Mouse (Mus musculus) forebrain, embryonic 10.5 days (tissue): ENCODE results near the gene Rbms1. TPM values are rescaled to one million over a fixed set of nuclear protein-coding genes. Genes with fewer than 3 reads are reported as not detected.
A peak's percentile ranks its signal among the peaks of the same experiment; 100 is the strongest.

Experiments
- DNase-seq: peaks from one replicate; pipeline ENCODE4 v3.0.0-alpha.2; 2017; ENCODE audit warnings: low spot score; ENCODE audit errors: extremely low spot score
- H3K27ac ChIP-seq: fragments of 300-500 bp; sonication (generic); 2 replicates; pipeline ENCODE4 v1.5.1; 2016; ENCODE audit warnings: mild to moderate bottlenecking
- H3K27me3 ChIP-seq: fragments of 300-500 bp; sonication (generic); 2 replicates; pipeline ENCODE4 v1.6.1; 2016; ENCODE audit warnings: mild to moderate bottlenecking; ENCODE audit not compliant: poor library complexity, severe bottlenecking
- H3K36me3 ChIP-seq: fragments of 300-500 bp; sonication (generic); replicated peaks from 2 replicates; pipeline ENCODE4 v1.6.1; 2016; ENCODE audit warnings: mild to moderate bottlenecking, moderate library complexity
- H3K4me1 ChIP-seq: fragments of 300-500 bp; sonication (generic); 2 replicates; pipeline ENCODE4 v1.6.1; 2016
- H3K4me3 ChIP-seq: fragments of 300-500 bp; sonication (generic); 2 replicates; pipeline ENCODE4 v1.5.1; 2016; ENCODE audit warnings: mild to moderate bottlenecking, moderate library complexity
- H3K9me3 ChIP-seq: fragments of 300-500 bp; sonication (generic); 2 replicates; pipeline ENCODE4 v1.6.1; 2016; ENCODE audit warnings: mild to moderate bottlenecking, moderate library complexity
- WGBS: fragments of 180-500 bp; shearing (Covaris S2); methylation state at CpG from one replicate; pipeline ENCODE4 v1.1.7; 2016; 5-methylcytosine and 5-hydroxymethylcytosine counted together
- polyA plus RNA-seq: library from polyadenylated mRNA; unstranded; fragments of >200 nt; fragmentation: Nextera tagmentation; extraction: Ambion mirVana; gene quantifications from 2 replicates; pipeline ENCODE4 v1.2.1, GENCODE M21; 2016

Rbms1 gene
- polyA plus RNA-seq: 44.4 and 49.4 TPM in 2 replicates

- Histone ChIP-seq H3K27ac (peak within 1 kb of the TSS; percentile 89), H3K9me3 (no peaks in the 10 kb centered on the region), H3K4me1 (peaks cover 26% of the 10 kb centered on the region), H3K36me3 (no peaks in the 10 kb centered on the region), H3K4me3 (peak within 1 kb of the TSS; percentile 71), H3K27me3 (peaks cover 57% of the 10 kb centered on the region)
- WGBS: under 1% methylated on average over 49 of the region's 51 CpGs
- DNase-seq: peak; percentile 74
These were observed at the start of gene Rbms1 for GRCm38 (mm10) chr2:60962671-60963421. Gene Rbms1, minus strand, starts transcription at chr2:60963192.

GRCm38 (mm10) chr2:61012249-61012828 lies 49.3 kb upstream of the Rbms1 start:
- DNase-seq: no peak
- 19% methylated on average over 3 of the region's 3 CpGs for WGBS
- H3K36me3 ChIP-seq: no peaks in the 10 kb centered on the region
- H3K27me3 ChIP-seq: no peaks in the 10 kb centered on the region
- no peaks in the 10 kb centered on the region for H3K9me3 ChIP-seq
- peaks cover 12% of the 10 kb centered on the region for H3K4me1 ChIP-seq
- H3K4me3 ChIP-seq: no peak overlapping the region
- H3K27ac ChIP-seq: no peak overlapping the region

DNA sequence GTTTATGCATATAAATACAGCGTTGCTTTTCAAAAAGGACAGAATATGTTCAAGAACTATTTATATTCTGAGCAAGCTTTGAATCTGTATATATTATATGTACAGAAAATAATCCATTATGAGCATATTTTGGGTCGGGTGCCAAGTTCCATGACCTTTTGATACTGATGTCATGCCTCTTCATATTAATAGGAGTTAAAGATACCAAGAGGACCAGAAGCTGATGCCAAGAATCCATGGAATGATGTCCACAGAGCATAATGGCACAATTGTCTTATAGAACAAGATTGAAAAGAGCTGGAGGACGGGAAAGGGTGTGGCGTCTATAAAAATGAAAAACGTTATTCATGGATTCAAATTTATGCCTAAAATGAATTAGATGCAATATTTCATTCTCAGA lies 23.3 kb upstream of the Rbms1 start:
- Histone ChIP-seq H3K9me3 (no peaks in the 10 kb centered on the region), H3K4me1 (0 out of 2 replicates have a peak, but pooled peaks cover 3% of the 10 kb centered on the region), H3K4me3 (no peak overlapping the region), H3K27ac (no peak overlapping the region), H3K27me3 (no peaks in the 10 kb centered on the region), H3K36me3 (no peaks in the 10 kb centered on the region)
- 86% methylated on average over 5 of the region's 5 CpGs for WGBS
- DNase-seq: no peak

DNA sequence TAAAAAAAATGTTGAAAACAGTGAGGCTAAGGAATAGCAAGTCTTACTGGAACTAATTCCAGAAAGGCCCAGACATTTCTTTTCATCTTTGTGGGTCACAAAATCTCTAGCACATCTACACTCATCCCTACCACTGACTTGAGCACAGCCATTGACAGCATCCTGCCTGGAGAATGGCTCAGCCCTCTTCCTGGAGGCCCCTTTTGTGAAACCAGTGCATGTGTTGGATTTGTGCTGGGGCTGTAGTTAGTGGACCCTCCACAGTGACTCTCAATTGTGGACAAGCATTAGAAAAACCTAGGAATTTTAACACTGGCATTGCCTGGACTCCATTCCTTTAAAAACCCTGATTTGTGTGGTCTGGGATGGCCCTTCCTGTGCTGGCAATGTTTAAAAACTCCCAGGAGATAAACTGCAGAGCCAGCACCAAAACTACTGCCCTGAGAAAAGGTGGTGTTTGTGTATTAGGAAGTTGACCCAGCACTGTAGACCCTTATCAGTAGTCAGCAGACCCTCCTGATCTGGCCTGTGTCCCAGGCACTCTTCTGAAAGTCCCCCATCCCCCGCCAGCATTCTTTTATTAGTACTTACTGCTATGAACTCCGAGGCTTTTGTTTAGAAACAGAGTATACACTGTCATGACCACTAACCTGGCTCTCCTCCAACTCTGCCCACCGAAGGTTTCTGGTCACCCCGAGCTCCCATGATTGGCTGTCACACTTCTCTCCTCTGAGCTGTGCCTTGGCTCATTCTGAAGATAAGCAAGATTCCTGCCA lies 15.7 kb upstream of the Rbms1 start:
- Histone ChIP-seq H3K4me3 (no peak overlapping the region), H3K36me3 (no peaks in the 10 kb centered on the region), H3K27ac (no peak overlapping the region), H3K27me3 (no peaks in the 10 kb centered on the region), H3K4me1 (peaks cover 6% of the 10 kb centered on the region), H3K9me3 (no peaks in the 10 kb centered on the region)
- DNase-seq: no peak
- WGBS: 74% methylated on average over 4 of the region's 4 CpGs

- Histone ChIP-seq H3K27ac (no peak overlapping the region), H3K36me3 (no peaks in the 10 kb centered on the region), H3K4me3 (no peak overlapping the region), H3K9me3 (no peaks in the 10 kb centered on the region), H3K27me3 (no peaks in the 10 kb centered on the region), H3K4me1 (no peaks in the 10 kb centered on the region)
- WGBS: 76% methylated on average over 7 of the region's 7 CpGs
- no peak for DNase-seq
These were observed 9.3 kb upstream of the Rbms1 start for GRCm38 (mm10) chr2:60972189-60972814.

- WGBS: 17% methylated on average over 5 of the region's 5 CpGs
- H3K4me1 ChIP-seq: peaks cover 26% of the 10 kb centered on the region
- H3K36me3 ChIP-seq: no peaks in the 10 kb centered on the region
- H3K4me3 ChIP-seq: peak overlapping the region; percentile 71
- H3K27me3 ChIP-seq: peaks cover 57% of the 10 kb centered on the region
- H3K27ac ChIP-seq: peak overlapping the region; percentile 89
- no peak for DNase-seq
- no peaks in the 10 kb centered on the region for H3K9me3 ChIP-seq
These were observed 624 bp upstream of the Rbms1 start for GRCm38 (mm10) chr2:60963616-60964015.

GRCm38 (mm10) chr2:60962001-60962670 lies 856 bp downstream of the Rbms1 start:
- Histone ChIP-seq H3K36me3 (no peaks in the 10 kb centered on the region), H3K4me1 (peaks cover 26% of the 10 kb centered on the region), H3K27ac (peak overlapping the region; percentile 89), H3K4me3 (peak overlapping the region; percentile 71), H3K27me3 (peaks cover 57% of the 10 kb centered on the region), H3K9me3 (no peaks in the 10 kb centered on the region)
- WGBS: under 1% methylated on average over 47 of the region's 64 CpGs
- peak; percentile 69 for DNase-seq

GRCm38 (mm10) chr2:60961281-60961680 lies 1.7 kb downstream of the Rbms1 start:
- Histone ChIP-seq H3K9me3 (no peaks in the 10 kb centered on the region), H3K27me3 (peaks cover 57% of the 10 kb centered on the region), H3K4me3 (peak overlapping the region; percentile 71), H3K36me3 (no peaks in the 10 kb centered on the region), H3K27ac (peak overlapping the region; percentile 89; the same call in 1 of the 2 replicates), H3K4me1 (peaks cover 26% of the 10 kb centered on the region)
- WGBS: 45% methylated on average over 5 of the region's 5 CpGs
- DNase-seq: no peak

DNA sequence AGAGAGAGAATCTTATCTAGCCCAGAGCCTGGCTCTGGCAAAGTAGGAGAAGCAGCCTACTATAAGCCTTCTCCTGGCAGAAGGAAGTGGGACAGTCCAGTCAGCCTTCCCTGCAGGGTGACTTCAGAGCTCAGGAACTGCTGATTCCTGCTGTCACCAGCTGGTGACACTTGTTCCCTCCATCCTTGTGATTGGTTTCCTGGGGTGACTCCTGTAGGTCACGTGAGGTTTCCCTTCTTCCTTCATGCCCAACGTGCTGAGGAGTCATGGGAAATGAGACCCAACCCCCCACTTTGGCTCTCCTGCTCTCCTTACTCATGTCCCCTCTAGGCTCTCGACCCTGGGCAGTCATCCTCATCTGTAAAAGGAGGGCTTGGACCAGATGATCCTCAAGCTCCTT lies 14.8 kb downstream of the Rbms1 start:
- H3K9me3 ChIP-seq: no peaks in the 10 kb centered on the region
- H3K27me3 ChIP-seq: no peaks in the 10 kb centered on the region
- DNase-seq: no peak
- H3K36me3 ChIP-seq: no peaks in the 10 kb centered on the region
- WGBS: 54% methylated on average over 3 of the region's 3 CpGs
- H3K27ac ChIP-seq: no peak overlapping the region
- H3K4me3 ChIP-seq: no peak overlapping the region
- no peaks in the 10 kb centered on the region for H3K4me1 ChIP-seq

DNA sequence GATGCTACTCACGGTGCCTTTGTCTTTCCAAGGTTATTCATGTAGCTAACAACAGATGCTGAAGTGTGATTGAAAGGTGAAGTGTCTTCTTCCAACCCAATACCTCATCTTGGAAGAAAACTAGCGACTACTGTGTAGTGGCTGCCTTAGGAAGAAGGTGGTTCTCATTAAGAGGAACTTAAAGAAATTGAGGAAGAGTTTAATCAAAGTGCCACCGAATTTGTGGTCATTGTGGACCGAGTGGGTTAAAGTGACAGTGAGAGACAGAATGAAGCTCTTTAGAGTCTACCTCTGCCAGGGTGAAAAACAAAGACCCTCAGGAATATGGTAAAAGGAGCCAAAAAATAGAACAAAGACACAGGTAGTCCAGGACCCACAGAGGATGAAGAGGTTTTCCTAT lies 15.2 kb downstream of the Rbms1 start:
- DNase-seq: no peak
- 90% methylated on average over 4 of the region's 4 CpGs for WGBS
- H3K27ac ChIP-seq: no peak overlapping the region
- no peaks in the 10 kb centered on the region for H3K27me3 ChIP-seq
- H3K4me1 ChIP-seq: no peaks in the 10 kb centered on the region
- no peaks in the 10 kb centered on the region for H3K9me3 ChIP-seq
- H3K36me3 ChIP-seq: no peaks in the 10 kb centered on the region
- no peak overlapping the region for H3K4me3 ChIP-seq

DNA sequence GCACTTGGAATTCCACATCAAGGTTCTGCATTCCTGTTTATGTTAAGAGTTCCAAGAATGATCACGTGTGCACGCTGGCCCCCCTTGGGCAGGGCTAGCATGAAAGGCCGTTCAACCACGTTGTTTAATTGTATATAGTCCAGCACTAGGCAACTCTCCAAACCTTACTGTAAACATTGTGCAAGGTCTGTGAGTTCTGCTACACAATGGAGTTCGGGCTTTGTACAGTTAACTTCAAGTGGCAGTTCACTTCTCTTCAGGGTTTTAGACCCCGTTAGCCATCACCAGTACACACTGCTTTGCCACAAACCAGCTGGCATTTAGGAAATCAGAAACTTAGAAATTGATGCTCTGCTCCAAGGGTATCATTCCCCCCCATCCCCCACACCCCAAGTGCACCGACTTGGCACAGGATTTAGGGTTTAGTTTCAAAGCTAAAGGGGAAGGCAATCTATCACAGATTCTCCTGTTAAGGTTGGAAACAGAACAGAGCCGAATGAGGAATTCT lies 22.5 kb downstream of the Rbms1 start:
- DNase-seq: no peak
- WGBS: 81% methylated on average over 8 of the region's 8 CpGs

DNA sequence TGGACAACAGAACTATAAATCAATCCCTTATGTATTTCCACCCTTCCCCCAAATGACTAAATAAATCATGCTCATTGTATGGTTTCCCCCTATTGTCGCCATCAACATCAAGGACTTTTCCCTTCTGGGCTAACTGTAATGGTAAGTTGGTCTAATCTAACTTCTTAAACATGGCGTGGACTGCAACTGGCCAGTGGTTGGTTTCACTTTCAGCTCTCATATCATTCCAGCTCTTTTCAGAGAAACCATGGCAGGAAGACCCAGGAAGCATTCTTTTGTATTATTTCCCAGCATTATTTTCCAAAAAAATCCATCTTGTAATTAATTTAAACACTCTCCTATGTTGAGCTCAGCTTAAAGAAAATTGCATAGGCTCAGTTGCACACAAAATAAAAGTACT lies 23.0 kb downstream of the Rbms1 start:
- Histone ChIP-seq H3K4me1 (peaks cover 19% of the 10 kb centered on the region), H3K9me3 (no peaks in the 10 kb centered on the region), H3K4me3 (no peak overlapping the region), H3K27me3 (no peaks in the 10 kb centered on the region), H3K36me3 (no peaks in the 10 kb centered on the region), H3K27ac (no peak overlapping the region)
- no peak for DNase-seq
- 92% methylated on average over 2 of the region's 2 CpGs for WGBS

More for the DNA sequence above, 22.5 kb downstream of the Rbms1 start:
- no peaks in the 10 kb centered on the region for H3K36me3 ChIP-seq
- no peak overlapping the region for H3K27ac ChIP-seq
- H3K27me3 ChIP-seq: no peaks in the 10 kb centered on the region
- peaks cover 19% of the 10 kb centered on the region for H3K4me1 ChIP-seq
- H3K9me3 ChIP-seq: no peaks in the 10 kb centered on the region
- H3K4me3 ChIP-seq: no peak overlapping the region
